Mouse (Mus musculus) MEL (cell line): ENCODE data around the gene Ergic3. TPM values are rescaled to one million over a fixed set of nuclear protein-coding genes. Genes with fewer than 3 reads are reported as not detected.

ENCODE experiments used
- DNase-seq: peaks from one replicate; pipeline ENCODE4 v3.0.0; 2011; ENCODE audit warnings: low read depth, low spot score
- H3K27ac ChIP-seq: 2 replicates; pipeline ENCODE4 v1.5.1; 2012; ENCODE audit warnings: low read depth, mild to moderate bottlenecking, control low read depth, low read length, moderate library complexity; ENCODE audit not compliant: control insufficient read depth
- H3K27me3 ChIP-seq, 2 experiments: fragments of 150-350 bp in 1 of 2; sonication (generic) in 1 of 2; 2 replicates each; pipeline ENCODE4 v1.6.1; 2012; ENCODE audit warnings: low read length in 2 of 2, mild to moderate bottlenecking in 2 of 2, improper control_type of control experiment in 1 of 2, moderate library complexity in 1 of 2; ENCODE audit not compliant: insufficient read depth in 2 of 2, control insufficient read depth in 1 of 2
- H3K36me3 ChIP-seq, 2 experiments: 2 replicates each; pipeline ENCODE4 v1.6.1; 2012 to 2014; ENCODE audit warnings: low read length in 2 of 2, improper control_type of control experiment in 1 of 2, inconsistent platforms in 1 of 2, mild to moderate bottlenecking in 1 of 2; ENCODE audit not compliant: insufficient read depth in 2 of 2, control insufficient read depth in 1 of 2
- H3K4me1 ChIP-seq, 2 experiments: fragments of 150-350 bp in 1 of 2; sonication (generic) in 1 of 2; 2 replicates each; pipeline ENCODE4 v1.6.1; 2012; ENCODE audit warnings: low read length in 2 of 2, improper control_type of control experiment in 1 of 2, mild to moderate bottlenecking in 1 of 2; ENCODE audit not compliant: insufficient read depth in 2 of 2, control insufficient read depth in 1 of 2
- H3K4me3 ChIP-seq, 2 experiments: fragments of 150-350 bp in 1 of 2; sonication (generic) in 1 of 2; 2 replicates each; pipeline ENCODE4 v1.5.1; 2012; ENCODE audit warnings: low read depth in 2 of 2, low read length in 2 of 2, mild to moderate bottlenecking in 2 of 2, moderate library complexity in 2 of 2, control low read depth in 1 of 2, improper control_type of control experiment in 1 of 2; ENCODE audit not compliant: control insufficient read depth in 1 of 2, insufficient read depth in 1 of 2
- H3K79me2 ChIP-seq: 2 replicates; pipeline ENCODE4 v1.6.1; 2012; ENCODE audit warnings: mild to moderate bottlenecking, low read length, moderate library complexity; ENCODE audit not compliant: control insufficient read depth, poor library complexity, insufficient read depth
- H3K9ac ChIP-seq: 2 replicates; pipeline ENCODE4 v1.6.1; 2012; ENCODE audit warnings: low read depth, mild to moderate bottlenecking, control low read depth, low read length, moderate library complexity; ENCODE audit not compliant: control insufficient read depth, poor library complexity, severe bottlenecking
- H3K9me3 ChIP-seq: fragments of 150-350 bp; sonication (generic); replicated peaks from 2 replicates; pipeline ENCODE4 v1.6.1; 2012; ENCODE audit warnings: mild to moderate bottlenecking, low read length, improper control_type of control experiment, moderate library complexity; ENCODE audit not compliant: insufficient read depth
- E2F4 ChIP-seq: IDR thresholded peaks from 2 replicates; pipeline ENCODE4 v1.6.1; 2011; ENCODE audit warnings: low read depth, low read length, improper control_type of control experiment, borderline replicate concordance
- ELF1 ChIP-seq: IDR thresholded peaks from 2 replicates; pipeline ENCODE4 v1.6.1; 2014; ENCODE audit warnings: low read depth, mild to moderate bottlenecking, inconsistent platforms, low read length, improper control_type of control experiment, moderate library complexity
- HCFC1 ChIP-seq: IDR thresholded peaks from 2 replicates; pipeline ENCODE4 v1.6.1; 2012; ENCODE audit warnings: low read depth, mild to moderate bottlenecking, inconsistent platforms, low read length, improper control_type of control experiment, moderate library complexity
- KAT2A ChIP-seq: conservative IDR thresholded peaks from 2 replicates; pipeline ENCODE4 v1.6.1; 2012; ENCODE audit warnings: low read depth, low read length, improper control_type of control experiment, inconsistent platforms
- MAFK ChIP-seq: IDR thresholded peaks from 2 replicates; pipeline ENCODE4 v1.6.1; 2011; ENCODE audit warnings: low read depth, mild to moderate bottlenecking, low read length, improper control_type of control experiment, borderline replicate concordance
- MAZ ChIP-seq: IDR thresholded peaks from 2 replicates; pipeline ENCODE4 v1.6.1; 2012; ENCODE audit warnings: low read depth, mild to moderate bottlenecking, inconsistent platforms, low read length, improper control_type of control experiment
- MEF2A ChIP-seq: IDR thresholded peaks from 2 replicates; pipeline ENCODE4 v1.6.1; 2014; ENCODE audit warnings: low read depth, mild to moderate bottlenecking, inconsistent platforms, low read length, improper control_type of control experiment; ENCODE audit not compliant: poor library complexity, insufficient replicate concordance, severe bottlenecking; ENCODE audit errors: extremely low read depth
- NELFE ChIP-seq: IDR thresholded peaks from 2 replicates; pipeline ENCODE4 v1.6.1; 2011; ENCODE audit warnings: low read depth, low read length, improper control_type of control experiment
- NRF1 ChIP-seq: IDR thresholded peaks from 2 replicates; pipeline ENCODE4 v1.6.1; 2014; ENCODE audit warnings: low read depth, mild to moderate bottlenecking, inconsistent platforms, low read length, improper control_type of control experiment, moderate library complexity; ENCODE audit not compliant: poor library complexity, insufficient read depth, severe bottlenecking
- POLR2A ChIP-seq, 2 experiments: IDR thresholded peaks; 2 replicates each; pipeline ENCODE4 v1.6.1; 2011 to 2012; ENCODE audit warnings: low read length in 2 of 2, mild to moderate bottlenecking in 2 of 2, control low read depth in 1 of 2, improper control_type of control experiment in 1 of 2, low read depth in 1 of 2, moderate library complexity in 1 of 2; ENCODE audit not compliant: control insufficient read depth in 1 of 2, insufficient read depth in 1 of 2, poor library complexity in 1 of 2
- POLR2AphosphoS2 ChIP-seq: IDR thresholded peaks from 2 replicates; pipeline ENCODE4 v1.6.1; 2011; ENCODE audit warnings: low read length, improper control_type of control experiment
- POLR2AphosphoS5 ChIP-seq: IDR thresholded peaks from 2 replicates; pipeline ENCODE4 v1.6.1; 2012; ENCODE audit warnings: low read depth, borderline replicate concordance, mild to moderate bottlenecking, inconsistent platforms, low read length, moderate library complexity, mixed read lengths
- RCOR1 ChIP-seq: IDR thresholded peaks from 2 replicates; pipeline ENCODE4 v1.6.1; 2012; ENCODE audit warnings: low read depth, mild to moderate bottlenecking, inconsistent platforms, low read length, improper control_type of control experiment
- SMC3 ChIP-seq: IDR thresholded peaks from 2 replicates; pipeline ENCODE4 v1.6.1; 2011; ENCODE audit warnings: low read depth, low read length, improper control_type of control experiment
- TCF12 ChIP-seq: IDR thresholded peaks from 2 replicates; pipeline ENCODE4 v1.6.1; 2014; ENCODE audit warnings: low read depth, mild to moderate bottlenecking, inconsistent platforms, low read length, improper control_type of control experiment, moderate library complexity
- UBTF ChIP-seq: IDR thresholded peaks from 2 replicates; pipeline ENCODE4 v1.6.1; 2012; ENCODE audit warnings: low read depth, mild to moderate bottlenecking, inconsistent platforms, low read length, improper control_type of control experiment, moderate library complexity, borderline replicate concordance; ENCODE audit not compliant: insufficient read depth
- ZKSCAN1 ChIP-seq: IDR thresholded peaks from 2 replicates; pipeline ENCODE4 v1.6.1; 2012; ENCODE audit warnings: low read depth, mild to moderate bottlenecking, inconsistent platforms, low read length, improper control_type of control experiment, moderate library complexity
- polyA plus RNA-seq, 2 experiments: library from polyadenylated mRNA; stranded (reverse) in 1 of 2; unstranded in 1 of 2; fragments of >175 nt in 1 of 2; fragments of >200 nt in 1 of 2; gene quantifications; 2 replicates each; pipeline versions ENCODE4 v1.2.1 to v1.2.4; 2012; ENCODE audit warnings: low replicate concordance in 2 of 2, low read depth in 1 of 2; ENCODE audit not compliant: insufficient read length in 2 of 2, insufficient read depth in 1 of 2, missing spikeins in 1 of 2
- total RNA-seq: library from RNA; depleted of rRNA; stranded (reverse); fragments of 300-350 nt; gene quantifications from 2 replicates; pipeline ENCODE4 v1.2.3, GENCODE M21; 2012

The Ergic3 gene
- total and polyA plus RNA-seq, 3 experiments = 86.9 to 168 TPM; not detected in 1

GRCm38 (mm10) chr2:156025482-156025881, 17.6 kb downstream of the Ergic3 start:
- DNase-seq = peak; percentile 31
- TF ChIP-seq MAZ (no peak), KAT2A (peak; percentile 51), HCFC1 (peak; percentile 90)

DNA sequence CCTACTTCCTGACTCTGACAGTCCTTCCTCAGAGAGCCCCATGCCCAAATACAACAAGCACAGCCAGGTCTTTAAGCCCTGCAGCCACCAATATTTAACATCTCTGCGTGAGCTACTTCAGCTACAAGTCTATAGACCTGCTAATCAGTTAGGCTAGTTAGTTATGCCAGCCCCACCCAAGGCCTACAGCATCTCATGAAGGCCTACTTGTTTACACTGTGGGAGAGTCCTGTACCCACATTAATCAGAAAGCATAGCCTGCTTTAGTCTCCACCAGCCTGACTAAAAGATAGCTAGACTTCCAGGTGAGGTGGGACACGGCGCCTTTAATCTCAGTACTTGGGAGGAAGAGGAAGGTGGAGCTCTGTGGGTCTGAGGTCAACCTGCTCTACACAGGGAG, 31.5 kb downstream of the Ergic3 start:
- no peak for TF ChIP-seq MEF2A
- no peak for TF ChIP-seq RCOR1
- no peak for TF ChIP-seq NELFE
- no peak for TF ChIP-seq ZKSCAN1

More at GRCm38 (mm10) chr2:156025482-156025881, 17.6 kb downstream of the Ergic3 start:
- no peaks in the 10 kb centered on the region for H3K9me3 ChIP-seq
- H3K79me2 ChIP-seq = no peaks in the 10 kb centered on the region
- H3K9ac ChIP-seq = no peak overlapping the region
- peaks cover 0 to 18% of the 10 kb centered on the region in 2 experiments; a peak in 2 of 4 replicates for H3K36me3 ChIP-seq
- H3K27ac ChIP-seq = no peak overlapping the region
- H3K4me3 ChIP-seq = no peak overlapping the region
- peaks cover 5 to 22% of the 10 kb centered on the region in 2 experiments for H3K4me1 ChIP-seq
- H3K27me3 ChIP-seq = peaks cover 2 to 4% of the 10 kb centered on the region in 2 experiments; a peak in 3 of 4 replicates

GRCm38 (mm10) chr2:156042903-156043302, 35.1 kb downstream of the Ergic3 start:
- no peak overlapping the region for H3K4me3 ChIP-seq

More for the DNA sequence above, 31.5 kb downstream of the Ergic3 start:
- Histone ChIP-seq H3K27ac (no peak overlapping the region), H3K9me3 (no peaks in the 10 kb centered on the region), H3K36me3 (no peaks in the 10 kb centered on the region), H3K27me3 (peaks cover 12 to 14% of the 10 kb centered on the region in 2 experiments), H3K4me1 (no peaks in the 10 kb centered on the region), H3K4me3 (no peak overlapping the region), H3K79me2 (no peaks in the 10 kb centered on the region), H3K9ac (no peak overlapping the region)
- DNase-seq = no peak

More at GRCm38 (mm10) chr2:156042903-156043302, 35.1 kb downstream of the Ergic3 start:
- Histone ChIP-seq H3K9ac (no peak overlapping the region), H3K79me2 (no peaks in the 10 kb centered on the region), H3K9me3 (no peaks in the 10 kb centered on the region), H3K27me3 (peaks cover 7 to 8% of the 10 kb centered on the region in 2 experiments), H3K27ac (no peak overlapping the region)
- no peak for TF ChIP-seq POLR2A (IDR thresholded peaks at IDR 0.05; ENCODE audit: control insufficient read depth in 1 of 2, insufficient read depth in 1 of 2, low read depth in 1 of 2, low read length in 2 of 2, poor library complexity in 1 of 2)
- no peak for TF ChIP-seq MAFK
- TF ChIP-seq POLR2AphosphoS5 = no peak
- TF ChIP-seq TCF12 = no peak
- no peak for TF ChIP-seq SMC3
- no peak for TF ChIP-seq ELF1
- TF ChIP-seq POLR2AphosphoS2 = no peak
- no peak for TF ChIP-seq NELFE
- no peak for TF ChIP-seq E2F4
- no peak for TF ChIP-seq UBTF
- no peak for TF ChIP-seq NRF1
- TF ChIP-seq, all 39 proteins: peak for 0
- no peak for DNase-seq
- no peaks in the 10 kb centered on the region for H3K36me3 ChIP-seq
- no peaks in the 10 kb centered on the region for H3K4me1 ChIP-seq
